Mouse (Mus musculus) embryonic stem cell, embryonic (primary cell): ENCODE measurements at regions not wholly inside any gene's neighbourhood (a gene's known extent, or its start where the extent isn't known, plus 50 kb on each side); places are given as distances from the start of the nearest gene placed in this dataset.

Experiments
- CTCF ChIA-PET, 4 experiments: fragments of 300-600 bp in 2 of 4; fragments of 350-600 bp in 2 of 4; sonication (Branson Sonifier 250); formaldehyde crosslinking; loops; one replicate each; lab custom pipeline; 2022; ENCODE audit warnings: inconsistent platforms in 2 of 4; lab: Charles Lee
- POLR2A ChIA-PET, 4 experiments: fragments of 300-600 bp in 2 of 4; fragments of 350-600 bp in 2 of 4; sonication (Branson Sonifier 250); formaldehyde crosslinking; loops; one replicate each; lab custom pipeline; 2022; ENCODE audit warnings: antibody characterized with exemption in 4 of 4, inconsistent platforms in 1 of 4; lab: Charles Lee

GRCm38 (mm10) chr15:18360256-18360655, 458.5 kb upstream of the Cdh10 start:
- CTCF ChIA-PET, result no interaction called here
- POLR2A ChIA-PET, result interaction anchor here in 1 of 4 experiments (0.6 kb wide), 1 partner anchor 797 kb away, joined by 4 read pairs; no protein-coding TSS in a partner anchor

- ChIA-PET CTCF (no interaction called here), POLR2A (interaction anchor here in 1 of 4 experiments (0.6 kb wide), 2 partner anchors 619 to 649 kb away, joined by 3 to 6 read pairs; no protein-coding TSS in a partner anchor)
These were observed 419.0 kb upstream of the Cdh10 start for GRCm38 (mm10) chr15:18399724-18400123.

DNA sequence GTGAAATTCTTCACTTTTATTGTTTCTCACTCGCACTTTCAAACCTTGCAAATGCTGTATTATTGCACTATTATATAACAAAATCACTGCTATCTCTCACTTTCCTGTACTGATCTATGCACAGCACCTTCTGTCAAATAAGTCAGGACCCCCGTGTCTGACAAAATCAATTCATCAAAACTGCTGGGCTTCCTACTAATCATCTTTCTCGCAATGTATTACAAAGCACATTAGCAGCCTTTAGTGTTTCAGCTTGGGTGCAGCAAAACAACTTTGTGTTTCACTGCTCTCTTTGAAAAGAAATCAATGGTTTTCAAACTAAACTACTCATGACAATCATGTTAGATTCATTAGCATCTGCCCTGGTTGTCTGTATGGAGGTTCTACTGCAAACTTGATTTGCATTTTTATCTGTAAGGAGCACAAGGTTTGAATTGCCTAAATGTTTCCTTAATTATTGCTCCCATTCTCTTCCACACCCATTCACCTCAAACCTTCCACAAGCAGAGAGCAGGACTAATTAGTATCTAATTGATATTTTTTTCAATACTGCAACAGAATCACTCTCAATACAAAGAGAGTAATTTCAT, 418.4 kb upstream of the Cdh10 start:
- ChIA-PET CTCF (no interaction called here), POLR2A (interaction anchor here in 1 of 4 experiments (0.6 kb wide), 2 partner anchors 620 to 650 kb away, joined by 3 to 6 read pairs; no protein-coding TSS in a partner anchor)

GRCm38 (mm10) chr15:18432705-18433104, 386.0 kb upstream of the Cdh10 start:
- ChIA-PET CTCF (no interaction called here), POLR2A (no interaction called here)

DNA sequence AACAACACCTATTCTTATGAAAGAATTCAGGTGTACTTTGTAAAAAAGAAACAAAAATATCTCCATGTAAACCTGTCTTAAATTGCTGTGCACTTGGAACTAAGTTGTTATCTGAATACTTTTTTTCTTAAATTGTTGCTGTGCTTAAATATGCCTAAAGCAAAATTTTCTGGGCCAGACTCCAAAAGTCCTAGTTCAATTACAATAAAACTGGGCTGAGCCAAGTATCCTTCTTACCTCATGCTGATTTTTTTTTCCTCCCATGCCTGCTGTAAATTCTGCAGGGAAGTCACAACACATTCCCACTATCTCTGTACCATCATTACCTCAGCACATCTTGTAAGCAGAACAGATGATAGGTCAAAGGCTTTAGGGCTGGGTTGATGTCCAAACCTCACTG, 364.9 kb upstream of the Cdh10 start:
- CTCF ChIA-PET, result no interaction called here
- POLR2A ChIA-PET, result no interaction called here

DNA sequence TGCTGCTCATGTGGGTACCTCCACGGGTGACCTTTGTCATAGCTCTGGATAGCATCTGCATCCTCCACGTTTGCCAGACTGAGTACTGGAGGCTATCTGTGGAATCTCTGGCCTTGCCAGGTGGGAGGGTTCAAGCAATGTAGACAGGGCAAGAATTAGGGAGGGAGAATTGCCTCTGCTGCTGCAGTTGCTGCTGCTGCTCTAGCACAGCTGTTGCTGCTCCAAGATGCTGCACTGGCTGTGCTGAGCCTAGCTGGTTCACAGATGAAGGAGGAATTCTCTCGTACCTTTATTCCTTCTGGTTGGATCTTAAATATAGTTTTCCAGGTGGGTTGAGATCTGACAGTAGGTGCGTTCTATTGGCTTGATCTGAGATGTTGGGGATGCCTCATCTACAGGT, 336.4 kb upstream of the Cdh10 start:
- ChIA-PET POLR2A (no interaction called here), CTCF (no interaction called here)

GRCm38 (mm10) chr15:18511606-18512005, 307.1 kb upstream of the Cdh10 start:
- CTCF ChIA-PET, result no interaction called here
- POLR2A ChIA-PET, result no interaction called here

DNA sequence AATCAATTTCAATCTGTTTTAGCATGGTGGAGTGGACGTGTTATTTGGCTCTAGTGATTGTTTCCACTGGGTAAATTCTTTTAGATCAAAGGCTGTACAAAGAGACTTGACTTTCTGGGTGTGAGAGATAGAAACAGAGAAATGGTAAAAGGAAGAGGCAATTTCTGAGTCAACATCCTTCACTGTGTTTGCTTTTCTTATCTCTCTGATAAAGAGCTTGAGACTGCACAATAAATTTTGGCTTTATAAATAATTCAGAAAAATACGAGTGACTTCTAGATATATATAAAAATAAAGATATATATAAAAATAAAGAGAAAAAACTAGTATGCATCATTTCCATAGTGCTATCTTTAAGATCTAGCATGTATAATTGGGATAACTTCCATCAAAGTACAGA, 301.0 kb upstream of the Cdh10 start:
- POLR2A ChIA-PET, result no interaction called here
- CTCF ChIA-PET, result no interaction called here

- ChIA-PET POLR2A (no interaction called here), CTCF (no interaction called here)
These were observed 262.3 kb upstream of the Cdh10 start for GRCm38 (mm10) chr15:18556457-18556856.
